Mouse (Mus musculus): ENCODE data around the gene Sec1. TPM values are rescaled to one million over a fixed set of nuclear protein-coding genes. Genes with fewer than 3 reads are reported as not detected.
"Not testable (repeated sequence)": the region's sequence is repeated elsewhere in the genome, so short reads cannot be mapped to it uniquely, and the experiment has no call there.

Gene Sec1
- polyA plus RNA-seq, 1 experiment from 2014 or later, result 0.40 TPM

DNA sequence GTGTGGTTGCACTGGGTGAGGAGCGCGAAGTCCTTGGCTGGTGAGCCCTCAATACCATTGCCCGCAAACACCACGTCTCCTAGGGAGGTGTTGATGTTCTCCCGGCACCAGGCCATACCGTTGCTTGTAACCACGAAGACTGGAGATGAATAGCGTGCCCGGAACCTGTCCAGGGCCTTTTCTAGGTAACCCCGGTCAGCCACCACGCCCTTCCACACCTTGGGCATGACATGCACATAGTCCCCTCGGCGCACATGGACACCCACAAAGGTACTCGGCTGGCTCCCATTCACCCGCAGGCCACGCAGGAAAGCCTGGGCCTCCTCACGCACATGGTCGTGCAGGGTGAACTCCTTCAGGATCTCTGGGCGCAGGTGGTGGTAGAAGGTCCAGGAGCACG lies 43.7 kb downstream of the Sec1 start:
- not testable (repeated sequence) for H3K9me3 ChIP-seq (ENCODE audit: control insufficient read depth, low read length); H3K4me3 ChIP-seq (replicated peaks; ENCODE audit: low read length); H3K27me3 ChIP-seq (ENCODE audit: control insufficient read depth, insufficient read depth, low read length); H3K27ac ChIP-seq; H3K4me1 ChIP-seq (replicated peaks; ENCODE audit: control insufficient read depth, insufficient read depth, low read length); H3K36me3 ChIP-seq (replicated peaks; ENCODE audit: control insufficient read depth, insufficient read depth); H3K9ac ChIP-seq; DNase-seq (ENCODE audit: low spot score); ATAC-seq (ENCODE audit: low FRiP score); H3K4me2 ChIP-seq (replicated peaks)
- 96% methylated on average over 18 of the region's 20 CpGs for WGBS

DNA sequence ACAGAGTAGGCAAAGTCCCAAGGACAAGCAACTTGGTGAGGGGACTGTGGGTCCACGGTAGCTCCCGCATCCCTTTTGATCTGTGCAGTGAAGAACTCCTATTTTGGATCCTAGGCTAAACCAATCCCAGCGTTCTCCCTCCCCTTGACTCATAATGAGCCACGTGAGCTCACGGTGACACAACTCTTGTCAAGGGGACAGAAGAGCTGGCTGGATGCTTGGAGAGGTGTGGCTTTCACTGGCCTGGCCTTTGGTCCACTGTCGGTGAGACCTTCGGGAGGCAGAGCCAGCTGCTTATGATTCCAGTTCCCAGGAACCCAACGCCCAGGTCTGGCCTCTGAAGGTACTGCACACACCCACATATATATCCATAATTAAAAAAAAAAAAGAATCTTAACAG lies 44.9 kb downstream of the Sec1 start:
- Histone ChIP-seq H3K27me3 (ENCODE audit: control insufficient read depth, insufficient read depth, low read length) (no peaks in the 10 kb centered on the region), H3K4me2 (replicated peaks) (no peak overlapping the region), H3K27ac (no peak overlapping the region), H3K4me1 (replicated peaks; ENCODE audit: control insufficient read depth, insufficient read depth, low read length) (peaks cover 5% of the 10 kb centered on the region; the same call in 1 of the 2 replicates), H3K9ac (no peak overlapping the region), H3K4me3 (replicated peaks; ENCODE audit: low read length) (no peak overlapping the region), H3K36me3 (replicated peaks; ENCODE audit: control insufficient read depth, insufficient read depth) (no peaks in the 10 kb centered on the region), H3K9me3 (ENCODE audit: control insufficient read depth, low read length) (no peaks in the 10 kb centered on the region)
- ATAC-seq (ENCODE audit: low FRiP score), result no peak
- 85% methylated on average over 8 of the region's 8 CpGs for WGBS
- no peak for DNase-seq (ENCODE audit: low spot score)

DNA sequence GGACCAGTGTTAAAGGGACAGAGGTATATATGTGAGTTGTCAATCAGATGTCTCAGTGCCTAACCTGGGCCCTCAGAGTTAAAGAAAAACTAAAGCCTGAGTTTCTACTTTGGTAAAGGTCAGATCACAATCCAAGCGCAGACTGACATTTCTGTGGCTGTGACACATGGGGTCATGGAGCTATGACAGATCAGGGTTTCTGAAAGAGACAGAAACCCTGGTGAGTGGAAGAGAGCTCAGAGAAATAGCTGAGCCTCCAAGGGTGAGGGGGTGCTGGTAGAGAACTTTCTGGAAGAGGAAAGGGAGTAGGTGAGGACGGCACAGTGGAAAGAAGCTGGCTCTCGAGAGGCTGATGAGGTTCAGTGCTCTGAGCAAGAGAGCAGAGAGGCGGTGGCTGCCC lies 47.5 kb downstream of the Sec1 start:
- peaks cover 21% of the 10 kb centered on the region for H3K4me1 ChIP-seq (replicated peaks; ENCODE audit: control insufficient read depth, insufficient read depth, low read length)
- no peak overlapping the region for H3K9ac ChIP-seq
- H3K9me3 ChIP-seq (ENCODE audit: control insufficient read depth, low read length), result no peaks in the 10 kb centered on the region
- no peak overlapping the region for H3K27ac ChIP-seq
- H3K36me3 ChIP-seq (replicated peaks; ENCODE audit: control insufficient read depth, insufficient read depth), result no peaks in the 10 kb centered on the region
- no peak for DNase-seq (ENCODE audit: low spot score)
- H3K27me3 ChIP-seq (ENCODE audit: control insufficient read depth, insufficient read depth, low read length), result no peaks in the 10 kb centered on the region
- no peak overlapping the region for H3K4me2 ChIP-seq (replicated peaks)
- 77% methylated on average over 4 of the region's 4 CpGs for WGBS
- no peak overlapping the region for H3K4me3 ChIP-seq (replicated peaks; ENCODE audit: low read length)
- ATAC-seq (ENCODE audit: low FRiP score), result no peak

DNA sequence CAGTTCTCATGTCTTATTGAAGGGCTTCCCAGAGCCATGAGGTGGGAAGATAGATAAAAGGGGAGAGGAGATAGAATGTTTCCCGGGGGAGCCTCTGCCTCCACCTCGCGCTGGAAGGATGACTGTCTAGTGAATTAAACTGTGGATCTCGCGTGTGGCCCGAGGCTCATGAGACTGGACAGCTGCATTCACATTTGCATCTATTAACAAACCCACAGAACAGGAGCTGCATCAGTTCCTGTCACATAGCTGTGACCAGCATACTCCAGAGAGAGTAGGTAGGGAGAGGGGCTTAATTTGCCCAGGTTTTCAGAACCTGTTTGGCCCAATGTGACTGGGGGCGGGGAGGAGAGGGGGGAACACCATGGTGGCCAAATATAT lies 48.6 kb downstream of the Sec1 start:
- DNase-seq (ENCODE audit: low spot score) (no peak), ATAC-seq (ENCODE audit: low FRiP score) (no peak)
- Histone ChIP-seq H3K9me3 (ENCODE audit: control insufficient read depth, low read length) (no peaks in the 10 kb centered on the region), H3K4me1 (replicated peaks; ENCODE audit: control insufficient read depth, insufficient read depth, low read length) (peaks cover 21% of the 10 kb centered on the region), H3K36me3 (replicated peaks; ENCODE audit: control insufficient read depth, insufficient read depth) (no peaks in the 10 kb centered on the region), H3K4me2 (replicated peaks) (no peak overlapping the region), H3K27ac (no peak overlapping the region), H3K27me3 (ENCODE audit: control insufficient read depth, insufficient read depth, low read length) (no peaks in the 10 kb centered on the region), H3K4me3 (replicated peaks; ENCODE audit: low read length) (no peak overlapping the region), H3K9ac (no peak overlapping the region)
- WGBS, result 55% methylated on average over 7 of the region's 7 CpGs

DNA sequence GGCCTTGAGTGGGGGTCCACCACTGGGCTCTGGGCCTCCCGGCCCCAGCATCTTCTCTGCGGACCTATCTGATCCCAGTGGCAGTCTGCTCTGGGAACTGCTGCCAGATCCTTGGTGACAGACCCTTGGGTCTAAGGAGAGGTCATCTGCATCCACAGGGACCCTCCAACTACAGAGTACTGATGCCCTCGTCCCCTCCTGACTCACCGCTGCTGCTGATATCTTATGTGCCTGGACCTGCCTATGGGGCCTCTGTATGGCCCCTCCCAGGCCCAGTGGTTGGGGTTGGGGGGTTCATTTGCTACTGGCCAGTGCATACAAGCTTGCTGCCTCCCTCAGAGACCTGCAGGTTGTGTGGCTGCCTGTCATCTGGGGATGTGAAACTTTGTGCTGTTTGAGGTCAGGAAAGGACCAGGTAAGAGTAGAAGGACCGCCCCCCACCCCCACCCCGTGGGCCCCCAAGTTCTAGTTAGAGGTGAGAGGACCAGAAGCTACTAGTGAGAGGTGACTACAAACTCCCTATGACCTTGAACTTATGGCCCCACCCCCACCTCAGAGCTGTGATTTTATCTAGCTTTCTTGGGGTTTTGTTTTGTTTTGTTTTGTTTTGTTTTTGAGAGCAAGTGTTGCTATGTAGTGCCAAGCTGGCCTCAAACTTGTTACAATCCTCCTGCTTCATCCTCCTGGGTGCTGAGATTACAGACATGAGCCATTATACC lies 49.2 kb downstream of the Sec1 start:
- H3K4me2 ChIP-seq (replicated peaks), result peak overlapping the region; percentile 67
- H3K9ac ChIP-seq, result peak overlapping the region; percentile 56
- 73% methylated on average over 6 of the region's 6 CpGs for WGBS
- no peak for ATAC-seq (ENCODE audit: low FRiP score)
- no peaks in the 10 kb centered on the region for H3K27me3 ChIP-seq (ENCODE audit: control insufficient read depth, insufficient read depth, low read length)
- H3K36me3 ChIP-seq (replicated peaks; ENCODE audit: control insufficient read depth, insufficient read depth), result no peaks in the 10 kb centered on the region
- H3K9me3 ChIP-seq (ENCODE audit: control insufficient read depth, low read length), result no peaks in the 10 kb centered on the region
- peaks cover 21% of the 10 kb centered on the region for H3K4me1 ChIP-seq (replicated peaks; ENCODE audit: control insufficient read depth, insufficient read depth, low read length)
- H3K4me3 ChIP-seq (replicated peaks; ENCODE audit: low read length), result peak overlapping the region; percentile 34; the same call in 1 of the 2 replicates
- no peak for DNase-seq (ENCODE audit: low spot score)
- peak overlapping the region; percentile 86 for H3K27ac ChIP-seq

DNA sequence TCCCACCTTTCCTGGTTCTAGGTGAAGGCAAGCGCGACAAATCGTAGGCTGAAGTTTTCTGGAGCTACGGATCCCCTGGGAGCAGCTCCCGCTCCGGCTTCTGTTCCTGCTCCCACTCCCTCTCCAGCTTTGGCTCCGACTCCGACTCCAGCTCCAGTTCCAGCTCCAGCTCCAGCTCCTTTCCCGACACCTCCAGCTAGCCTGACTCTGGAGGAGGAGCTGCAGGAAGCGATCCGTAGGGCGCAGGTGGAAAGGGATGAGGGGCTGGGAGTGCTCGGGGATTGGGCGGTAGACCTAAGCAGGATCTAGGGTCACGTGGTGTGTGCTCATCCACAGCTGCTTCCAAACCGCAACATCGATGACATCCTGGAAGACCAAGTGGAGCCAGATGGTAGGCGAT lies 50.0 kb downstream of the Sec1 start:
- Histone ChIP-seq H3K4me3 (replicated peaks; ENCODE audit: low read length) (peak overlapping the region; percentile 34), H3K27me3 (ENCODE audit: control insufficient read depth, insufficient read depth, low read length) (no peaks in the 10 kb centered on the region), H3K4me2 (replicated peaks) (peak overlapping the region; percentile 67), H3K36me3 (replicated peaks; ENCODE audit: control insufficient read depth, insufficient read depth) (no peaks in the 10 kb centered on the region), H3K9ac (peak overlapping the region; percentile 56), H3K9me3 (ENCODE audit: control insufficient read depth, low read length) (no peaks in the 10 kb centered on the region), H3K27ac (peak overlapping the region; percentile 86), H3K4me1 (replicated peaks; ENCODE audit: control insufficient read depth, insufficient read depth, low read length) (peaks cover 21% of the 10 kb centered on the region)
- DNase-seq (ENCODE audit: low spot score) (peak; percentile 60), ATAC-seq (ENCODE audit: low FRiP score) (no peak; the same call in 1 of the 2 replicates)
- WGBS, result 3% methylated on average over 18 of the region's 18 CpGs

DNA sequence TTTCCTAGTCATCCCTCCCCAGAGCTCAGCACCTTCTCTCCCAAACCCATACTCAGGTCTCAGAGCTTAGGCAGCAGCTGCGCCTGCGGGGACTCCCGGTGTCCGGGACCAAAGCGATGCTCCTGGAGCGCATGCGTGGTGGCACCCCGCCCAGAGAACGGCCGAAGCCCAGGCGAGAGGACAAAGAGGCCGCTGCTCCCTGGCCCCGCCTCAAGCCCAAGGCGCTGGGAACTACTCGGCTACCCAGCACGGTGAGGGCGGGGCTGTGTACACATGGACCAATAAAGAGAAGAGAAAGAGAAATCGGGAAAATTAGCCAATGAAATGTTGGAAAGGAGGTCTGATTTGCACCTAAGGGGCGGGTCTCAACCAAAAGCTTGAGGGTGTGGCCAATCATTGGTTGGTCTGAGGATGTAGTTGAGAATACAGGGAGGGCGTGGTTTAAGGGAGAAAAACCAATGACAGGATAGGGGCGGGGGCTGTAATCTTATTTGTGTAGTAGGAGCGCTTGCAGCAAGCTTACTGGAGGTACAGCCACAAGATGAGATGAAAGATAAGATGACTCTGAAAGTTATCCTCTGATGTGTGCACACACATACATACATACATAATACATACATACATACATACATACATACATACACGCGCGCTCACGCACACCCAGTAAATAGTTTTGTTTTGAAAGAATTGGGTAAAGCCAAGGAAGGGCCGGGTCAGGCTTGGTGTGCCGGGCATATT lies 50.6 kb downstream of the Sec1 start:
- no peaks in the 10 kb centered on the region for H3K36me3 ChIP-seq (replicated peaks; ENCODE audit: control insufficient read depth, insufficient read depth)
- H3K9me3 ChIP-seq (ENCODE audit: control insufficient read depth, low read length), result no peaks in the 10 kb centered on the region
- H3K27me3 ChIP-seq (ENCODE audit: control insufficient read depth, insufficient read depth, low read length), result no peaks in the 10 kb centered on the region
- H3K4me1 ChIP-seq (replicated peaks; ENCODE audit: control insufficient read depth, insufficient read depth, low read length), result peaks cover 21% of the 10 kb centered on the region
- DNase-seq (ENCODE audit: low spot score), result peak; percentile 96
- peak; percentile 95 for ATAC-seq (ENCODE audit: low FRiP score)
- H3K27ac ChIP-seq, result peak overlapping the region; percentile 86
- H3K4me3 ChIP-seq (replicated peaks; ENCODE audit: low read length), result peak overlapping the region; percentile 38
- peak overlapping the region; percentile 67 for H3K4me2 ChIP-seq (replicated peaks)
- 2% methylated on average over 28 of the region's 28 CpGs for WGBS
- peak overlapping the region; percentile 75 for H3K9ac ChIP-seq

DNA sequence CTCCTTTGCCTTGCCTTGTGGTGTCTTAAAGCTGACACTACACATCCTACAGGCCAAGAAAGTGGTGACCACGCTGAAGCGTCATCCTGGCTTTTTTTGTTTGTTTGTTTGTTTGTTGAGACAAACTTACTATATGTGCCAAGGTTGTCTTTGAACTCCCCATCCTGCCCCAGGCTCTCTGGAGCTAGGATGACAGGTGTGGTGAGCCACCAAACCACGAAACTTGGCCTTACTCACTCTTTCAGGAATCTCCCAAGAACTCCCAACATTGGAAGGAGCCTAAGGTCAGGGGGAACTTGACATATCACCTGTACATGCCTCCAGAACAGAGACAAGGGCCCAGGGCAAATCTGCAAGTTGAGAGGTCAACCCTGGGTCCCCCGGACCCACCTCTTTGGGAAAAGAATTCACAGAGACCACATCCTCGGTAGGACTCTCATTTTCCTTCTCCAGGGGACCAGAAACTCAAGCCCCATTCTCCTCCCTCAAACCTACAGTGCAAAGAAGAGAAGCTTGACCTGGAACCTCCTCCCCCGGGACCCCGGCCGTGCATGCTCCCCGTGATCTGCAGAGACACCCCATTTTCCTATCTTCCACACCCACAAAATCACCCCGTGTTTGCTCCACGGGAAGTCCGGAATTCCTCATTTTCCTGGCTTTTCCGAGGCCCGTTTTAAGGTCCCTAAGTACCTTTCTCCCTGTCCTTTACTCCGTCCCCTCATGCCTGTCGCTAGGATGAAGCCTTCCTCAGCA lies 51.5 kb downstream of the Sec1 start:
- peak overlapping the region; percentile 67 for H3K4me2 ChIP-seq (replicated peaks)
- ATAC-seq (ENCODE audit: low FRiP score), result no peak
- no peaks in the 10 kb centered on the region for H3K27me3 ChIP-seq (ENCODE audit: control insufficient read depth, insufficient read depth, low read length)
- peak overlapping the region; percentile 38 for H3K4me3 ChIP-seq (replicated peaks; ENCODE audit: low read length)
- peak overlapping the region; percentile 75 for H3K9ac ChIP-seq
- H3K4me1 ChIP-seq (replicated peaks; ENCODE audit: control insufficient read depth, insufficient read depth, low read length), result peaks cover 28% of the 10 kb centered on the region
- peak overlapping the region; percentile 86 for H3K27ac ChIP-seq
- WGBS, result 38% methylated on average over 16 of the region's 16 CpGs
- H3K9me3 ChIP-seq (ENCODE audit: control insufficient read depth, low read length), result no peaks in the 10 kb centered on the region
- H3K36me3 ChIP-seq (replicated peaks; ENCODE audit: control insufficient read depth, insufficient read depth), result no peaks in the 10 kb centered on the region
- no peak for DNase-seq (ENCODE audit: low spot score)

DNA sequence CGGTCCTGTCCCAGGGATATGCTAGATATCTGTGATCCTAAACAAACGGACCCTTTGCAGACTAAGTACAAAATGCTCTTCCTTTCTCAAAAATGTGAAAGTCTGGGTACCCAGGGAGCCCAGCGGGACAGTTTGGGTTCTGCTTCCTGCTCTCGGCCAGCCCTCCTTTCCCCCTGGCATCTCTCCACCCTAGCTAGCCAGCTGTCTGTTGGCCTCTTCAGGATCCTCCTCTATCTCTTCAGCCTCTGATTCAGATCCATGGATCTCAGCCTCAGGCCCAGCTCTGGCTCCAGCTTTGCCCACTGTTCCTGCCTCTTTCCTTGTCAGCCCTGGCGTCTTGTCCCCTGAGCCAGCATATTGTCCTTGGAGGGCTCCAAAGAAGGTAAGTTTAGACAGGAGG lies 52.1 kb downstream of the Sec1 start:
- DNase-seq (ENCODE audit: low spot score), result no peak

More for the DNA sequence above, 52.1 kb downstream of the Sec1 start:
- Histone ChIP-seq H3K27ac (no peak overlapping the region), H3K9ac (no peak overlapping the region), H3K4me2 (replicated peaks) (peak overlapping the region; percentile 67), H3K4me1 (replicated peaks; ENCODE audit: control insufficient read depth, insufficient read depth, low read length) (peaks cover 28% of the 10 kb centered on the region), H3K4me3 (replicated peaks; ENCODE audit: low read length) (no peak overlapping the region), H3K36me3 (replicated peaks; ENCODE audit: control insufficient read depth, insufficient read depth) (no peaks in the 10 kb centered on the region), H3K27me3 (ENCODE audit: control insufficient read depth, insufficient read depth, low read length) (no peaks in the 10 kb centered on the region), H3K9me3 (ENCODE audit: control insufficient read depth, low read length) (no peaks in the 10 kb centered on the region)
- 81% methylated on average over 5 of the region's 5 CpGs for WGBS
- ATAC-seq (ENCODE audit: low FRiP score), result no peak
